Mouse (Mus musculus): ENCODE measurements around the gene Olfr313. TPM values are rescaled to one million over a fixed set of nuclear protein-coding genes. Genes with fewer than 3 reads are reported as not detected.
"Not testable (repeated sequence)": the region's sequence is repeated elsewhere in the genome, so short reads cannot be mapped to it uniquely, and the experiment has no call there.

The Olfr313 gene
- not detected in 2 replicates for polyA plus RNA-seq (2015; fragmentation: Nextera tagmentation; extraction: Ambion mirVana)

DNA sequence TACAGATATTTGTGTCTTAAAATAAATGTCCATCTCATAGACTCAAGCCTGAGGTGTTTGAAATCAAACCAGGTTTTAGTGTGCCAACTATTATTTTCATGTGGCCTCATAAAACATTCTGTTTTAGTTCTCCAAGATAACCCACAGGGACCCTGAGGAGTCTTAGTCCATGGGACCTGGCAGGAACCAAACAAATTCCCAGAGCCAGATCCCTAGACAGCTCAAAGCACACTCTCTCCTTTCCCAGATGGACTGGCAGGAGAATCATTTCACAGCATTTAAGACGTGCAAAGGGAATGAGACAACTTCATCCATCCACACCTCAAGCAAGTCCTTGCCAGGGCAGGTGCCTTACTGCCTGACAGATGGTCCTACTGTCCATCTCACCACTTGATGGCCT lies at the start of gene Olfr313:
Gene Olfr313, plus strand, starts transcription at position 301 of the 400 bp plus-strand sequence.
- H3K4me3 ChIP-seq (replicated peaks; ENCODE audit: low read depth, low read length); H3K36me3 ChIP-seq (ENCODE audit: insufficient read depth, low read length); H3K4me2 ChIP-seq (ENCODE audit: low read length); DNase-seq (ENCODE audit: low spot score); H3K27ac ChIP-seq; H3K9me3 ChIP-seq (replicated peaks; ENCODE audit: low read length); H3K4me1 ChIP-seq (replicated peaks; ENCODE audit: insufficient read depth, low read length); ATAC-seq (replicated peaks; ENCODE audit: low FRiP score, low read depth); H3K27me3 ChIP-seq (ENCODE audit: insufficient read depth, low read length); H3K9ac ChIP-seq (ENCODE audit: low read depth, low read length): not testable (repeated sequence)
- 60% methylated on average over 1 of the region's 1 CpGs for WGBS

DNA sequence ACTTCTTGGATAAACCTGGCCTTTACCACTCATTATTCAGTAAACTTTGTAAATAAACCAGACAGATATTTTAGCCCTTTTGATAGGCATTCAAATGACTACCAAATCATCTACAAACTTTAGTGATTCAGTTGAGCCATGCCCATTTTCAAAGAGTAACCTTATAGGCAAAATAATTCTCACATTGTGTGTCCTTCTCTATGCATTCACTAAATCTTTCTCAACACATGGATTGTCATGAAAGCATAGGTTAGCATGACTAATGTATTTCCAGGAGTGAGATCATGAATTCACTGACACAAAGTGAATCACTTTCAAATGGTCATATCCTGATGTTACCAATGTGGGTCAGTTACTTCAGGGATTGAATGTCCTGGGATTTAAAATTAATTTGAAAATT lies 41.9 kb upstream of the Olfr313 start, which contains the start of gene Olfr315:
Gene Olfr315, plus strand, starts transcription at position 301 of the 400 bp plus-strand sequence.
- no peaks in the 10 kb centered on the region for H3K27me3 ChIP-seq (ENCODE audit: insufficient read depth, low read length)
- DNase-seq (ENCODE audit: low spot score) (no peak), ATAC-seq (replicated peaks; ENCODE audit: low FRiP score, low read depth) (no peak)
- H3K4me1 ChIP-seq (replicated peaks; ENCODE audit: insufficient read depth, low read length): no peaks in the 10 kb centered on the region
- no peaks in the 10 kb centered on the region for H3K36me3 ChIP-seq (ENCODE audit: insufficient read depth, low read length)
- no peak within 1 kb of the TSS for H3K4me3 ChIP-seq (replicated peaks; ENCODE audit: low read depth, low read length)
- no peaks in the 10 kb centered on the region for H3K9me3 ChIP-seq (replicated peaks; ENCODE audit: low read length)
- no peak within 1 kb of the TSS for H3K4me2 ChIP-seq (ENCODE audit: low read length)
- no peak within 1 kb of the TSS for H3K9ac ChIP-seq (ENCODE audit: low read depth, low read length)
- H3K27ac ChIP-seq: no peak within 1 kb of the TSS
- TF ChIP-seq CTCF (IDR thresholded peaks at IDR 0.05; ENCODE audit: low read depth): no peak

DNA sequence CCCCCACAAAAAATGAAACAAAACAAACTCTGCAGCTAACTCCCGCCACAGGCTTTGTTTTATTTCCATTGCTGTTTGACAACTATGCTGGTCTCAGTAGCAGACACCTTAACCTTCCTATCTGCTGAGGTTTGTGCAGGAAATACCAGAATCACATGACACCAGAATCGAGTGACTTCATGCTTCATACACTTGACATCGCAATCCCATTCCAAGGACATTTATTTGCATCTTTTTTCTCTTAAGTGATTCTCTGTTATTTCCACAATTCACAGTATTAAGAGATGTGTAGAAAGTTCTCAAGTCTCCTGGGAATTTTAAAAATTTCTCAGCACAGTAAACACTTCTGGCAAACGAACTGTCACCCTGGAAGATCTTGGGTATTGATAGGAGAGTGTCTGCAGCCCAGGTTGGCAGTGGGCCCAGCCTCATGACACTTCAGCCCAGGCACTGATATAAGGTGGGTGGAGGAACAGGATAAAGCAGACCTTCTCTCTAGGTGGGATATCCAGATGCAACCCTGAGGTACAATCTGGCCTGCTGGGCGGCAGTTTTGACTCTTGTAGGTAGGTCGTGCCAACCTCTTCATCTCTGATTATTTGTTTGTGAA lies 32.2 kb upstream of the Olfr313 start, which contains the start of gene Olfr314:
Gene Olfr314, plus strand, starts transcription at position 473 of the 610 bp plus-strand sequence.
- 69% methylated on average over 6 of the region's 6 CpGs for WGBS
- Histone ChIP-seq H3K36me3 (ENCODE audit: insufficient read depth, low read length) (no peaks in the 10 kb centered on the region), H3K4me3 (replicated peaks; ENCODE audit: low read depth, low read length) (no peak within 1 kb of the TSS), H3K4me2 (ENCODE audit: low read length) (no peak within 1 kb of the TSS), H3K4me1 (replicated peaks; ENCODE audit: insufficient read depth, low read length) (no peaks in the 10 kb centered on the region), H3K9me3 (replicated peaks; ENCODE audit: low read length) (no peaks in the 10 kb centered on the region), H3K27me3 (ENCODE audit: insufficient read depth, low read length) (no peaks in the 10 kb centered on the region), H3K27ac (no peak within 1 kb of the TSS), H3K9ac (ENCODE audit: low read depth, low read length) (no peak within 1 kb of the TSS)
- TF ChIP-seq CTCF (IDR thresholded peaks at IDR 0.05; ENCODE audit: low read depth): no peak
- DNase-seq (ENCODE audit: low spot score): no peak
- no peak for ATAC-seq (replicated peaks; ENCODE audit: low FRiP score, low read depth)

DNA sequence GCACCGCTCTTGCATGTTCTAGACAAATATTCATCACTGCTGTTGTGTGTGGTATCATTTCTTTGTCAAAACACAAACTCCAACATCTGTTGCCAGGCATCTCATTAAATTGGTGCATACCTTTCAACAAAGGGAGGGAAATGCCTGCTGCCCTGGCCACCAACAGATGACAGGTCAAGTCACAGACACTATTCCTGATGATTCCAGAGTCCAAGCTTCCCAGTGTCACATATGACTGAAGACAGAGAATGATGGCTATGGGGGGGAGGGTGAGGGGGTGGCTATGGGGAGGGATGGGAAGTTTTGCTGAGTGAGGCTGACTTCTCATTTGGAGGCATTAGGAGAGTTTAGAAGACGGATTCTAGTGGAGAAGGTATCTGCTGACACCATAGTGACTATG lies 30.6 kb upstream of the Olfr313 start:
- TF ChIP-seq CTCF (IDR thresholded peaks at IDR 0.05; ENCODE audit: low read depth): no peak
- ATAC-seq (replicated peaks; ENCODE audit: low FRiP score, low read depth): no peak
- Histone ChIP-seq H3K27me3 (ENCODE audit: insufficient read depth, low read length) (no peaks in the 10 kb centered on the region), H3K4me3 (replicated peaks; ENCODE audit: low read depth, low read length) (no peak overlapping the region), H3K4me2 (ENCODE audit: low read length) (no peak overlapping the region), H3K9me3 (replicated peaks; ENCODE audit: low read length) (no peaks in the 10 kb centered on the region), H3K36me3 (ENCODE audit: insufficient read depth, low read length) (no peaks in the 10 kb centered on the region), H3K9ac (ENCODE audit: low read depth, low read length) (no peak overlapping the region), H3K4me1 (replicated peaks; ENCODE audit: insufficient read depth, low read length) (no peaks in the 10 kb centered on the region), H3K27ac (no peak overlapping the region)
- 82% methylated on average over 2 of the region's 2 CpGs for WGBS
- DNase-seq (ENCODE audit: low spot score): no peak

DNA sequence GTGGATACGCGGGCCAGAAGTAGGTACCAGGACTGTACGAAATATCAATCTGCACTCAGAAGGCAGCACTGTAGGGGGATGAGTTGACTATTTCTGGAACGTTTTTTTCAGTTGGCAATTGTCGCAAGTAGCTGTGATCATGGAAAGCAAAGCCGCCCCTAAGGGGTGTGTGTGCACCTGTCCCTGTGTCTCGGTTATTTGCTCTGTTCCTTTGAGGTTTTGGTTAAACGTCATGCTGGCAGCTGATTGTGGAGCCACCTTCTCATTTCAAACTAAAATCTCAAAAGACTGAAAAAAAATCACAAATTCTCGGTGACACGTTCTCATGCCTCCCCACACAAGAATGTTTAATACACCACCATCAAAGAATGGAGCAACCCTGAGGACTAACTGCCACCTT lies 27.1 kb upstream of the Olfr313 start:
- no peaks in the 10 kb centered on the region for H3K4me1 ChIP-seq (replicated peaks; ENCODE audit: insufficient read depth, low read length)
- no peak overlapping the region for H3K9ac ChIP-seq (ENCODE audit: low read depth, low read length)
- H3K27ac ChIP-seq: no peak overlapping the region
- no peak overlapping the region for H3K4me2 ChIP-seq (ENCODE audit: low read length)
- H3K27me3 ChIP-seq (ENCODE audit: insufficient read depth, low read length): no peaks in the 10 kb centered on the region
- 90% methylated on average over 10 of the region's 10 CpGs for WGBS
- ATAC-seq (replicated peaks; ENCODE audit: low FRiP score, low read depth) (no peak), DNase-seq (ENCODE audit: low spot score) (no peak)
- no peak for TF ChIP-seq CTCF (IDR thresholded peaks at IDR 0.05; ENCODE audit: low read depth)
- H3K9me3 ChIP-seq (replicated peaks; ENCODE audit: low read length): no peaks in the 10 kb centered on the region
- H3K36me3 ChIP-seq (ENCODE audit: insufficient read depth, low read length): no peaks in the 10 kb centered on the region
- H3K4me3 ChIP-seq (replicated peaks; ENCODE audit: low read depth, low read length): no peak overlapping the region

DNA sequence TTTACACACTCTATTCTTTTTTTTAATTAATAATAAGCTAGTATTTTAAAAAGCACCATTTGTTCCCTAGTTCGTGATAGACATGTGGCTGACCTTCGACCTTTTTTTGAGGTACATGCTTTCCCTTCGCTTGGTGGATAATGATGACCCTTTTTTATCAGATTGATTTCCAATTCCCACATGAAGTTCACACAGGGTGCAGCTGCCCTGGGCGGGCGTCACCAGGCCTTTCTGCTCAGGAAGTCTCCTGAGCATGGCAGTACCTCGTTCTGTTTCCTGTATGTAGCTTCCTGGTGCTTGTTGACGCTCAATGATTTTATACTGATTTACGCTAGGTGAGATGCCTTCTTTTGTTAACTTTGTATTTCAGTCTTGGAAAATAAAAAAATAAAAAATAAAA lies 26.5 kb upstream of the Olfr313 start:
- H3K36me3 ChIP-seq (ENCODE audit: insufficient read depth, low read length): no peaks in the 10 kb centered on the region
- TF ChIP-seq CTCF (IDR thresholded peaks at IDR 0.05; ENCODE audit: low read depth): no peak
- no peak overlapping the region for H3K9ac ChIP-seq (ENCODE audit: low read depth, low read length)
- ATAC-seq (replicated peaks; ENCODE audit: low FRiP score, low read depth) (no peak), DNase-seq (ENCODE audit: low spot score) (no peak)
- no peak overlapping the region for H3K4me2 ChIP-seq (ENCODE audit: low read length)
- H3K4me1 ChIP-seq (replicated peaks; ENCODE audit: insufficient read depth, low read length): no peaks in the 10 kb centered on the region
- H3K27me3 ChIP-seq (ENCODE audit: insufficient read depth, low read length): no peaks in the 10 kb centered on the region
- 73% methylated on average over 8 of the region's 8 CpGs for WGBS
- H3K4me3 ChIP-seq (replicated peaks; ENCODE audit: low read depth, low read length): no peak overlapping the region
- no peak overlapping the region for H3K27ac ChIP-seq
- no peaks in the 10 kb centered on the region for H3K9me3 ChIP-seq (replicated peaks; ENCODE audit: low read length)

DNA sequence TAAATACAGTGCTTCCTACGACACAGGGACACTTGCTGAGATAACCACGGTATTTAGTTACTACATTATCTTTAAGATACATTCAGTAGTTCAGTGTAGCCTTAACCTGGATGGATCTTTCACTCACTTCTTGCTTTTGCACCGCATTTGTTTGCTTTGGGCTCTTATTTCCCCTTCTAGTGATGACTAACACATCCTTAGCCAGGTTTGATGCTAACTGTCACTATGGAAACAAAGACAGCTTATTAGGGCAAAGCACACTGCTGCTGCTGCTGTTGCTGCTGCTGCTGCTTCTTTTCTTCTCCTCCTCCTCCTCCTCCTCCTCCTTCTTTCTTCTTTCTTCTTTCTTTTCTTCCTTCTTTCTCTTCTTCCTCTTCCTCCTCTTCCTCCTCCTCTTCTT lies 25.3 kb upstream of the Olfr313 start:
- WGBS: 22% methylated on average over 3 of the region's 3 CpGs
- no peaks in the 10 kb centered on the region for H3K27me3 ChIP-seq (ENCODE audit: insufficient read depth, low read length)
- H3K9ac ChIP-seq (ENCODE audit: low read depth, low read length): no peak overlapping the region
- no peaks in the 10 kb centered on the region for H3K4me1 ChIP-seq (replicated peaks; ENCODE audit: insufficient read depth, low read length)
- no peak overlapping the region for H3K27ac ChIP-seq
- no peaks in the 10 kb centered on the region for H3K9me3 ChIP-seq (replicated peaks; ENCODE audit: low read length)
- no peaks in the 10 kb centered on the region for H3K36me3 ChIP-seq (ENCODE audit: insufficient read depth, low read length)
- ATAC-seq (replicated peaks; ENCODE audit: low FRiP score, low read depth): no peak
- no peak overlapping the region for H3K4me2 ChIP-seq (ENCODE audit: low read length)
- H3K4me3 ChIP-seq (replicated peaks; ENCODE audit: low read depth, low read length): no peak overlapping the region
- no peak for DNase-seq (ENCODE audit: low spot score)
- no peak for TF ChIP-seq CTCF (IDR thresholded peaks at IDR 0.05; ENCODE audit: low read depth)

Data from kidney, postnatal 0 days (tissue).